Mouse (Mus musculus): Measurements from ENCODE around the gene Ptk7.
"Not testable (repeated sequence)": the region's sequence is repeated elsewhere in the genome, so short reads cannot be mapped to it uniquely, and the experiment has no call there.

Gene Ptk7

GRCm38 (mm10) chr17:46557321-46557720 lies 72.0 kb downstream of the Ptk7 start:
- DNase-seq (ENCODE audit: low read depth, low spot score): not testable (repeated sequence)

GRCm38 (mm10) chr17:46556584-46556945 lies 72.7 kb downstream of the Ptk7 start:
- DNase-seq (ENCODE audit: low read depth, low spot score): no peak

- peak; percentile 99 for DNase-seq (ENCODE audit: low read depth, low spot score)
Observed at GRCm38 (mm10) chr17:46555673-46556583, 73.4 kb downstream of the Ptk7 start, which contains the start of gene Srf. Srf (minus strand) TSS chr17:46556175.

GRCm38 (mm10) chr17:46554977-46555672 lies 74.2 kb downstream of the Ptk7 start:
- DNase-seq (ENCODE audit: low read depth, low spot score): peak; percentile 50

DNA sequence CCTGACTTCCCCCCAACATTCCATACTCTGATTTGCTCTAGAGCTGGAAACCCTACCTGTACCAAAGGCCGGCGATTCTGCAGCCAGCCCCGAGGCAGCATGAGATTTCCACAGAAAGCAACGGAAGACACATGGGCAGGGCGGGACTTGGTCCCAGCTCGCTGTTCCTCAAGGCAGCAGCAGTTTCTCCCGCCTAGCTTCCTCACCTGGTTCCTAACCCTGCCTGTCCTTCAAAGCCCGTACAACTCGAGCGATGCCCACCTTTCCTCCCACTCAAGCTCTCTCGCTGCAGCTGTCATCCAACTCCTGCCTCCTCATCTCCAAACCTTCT lies 74.7 kb downstream of the Ptk7 start:
- DNase-seq (ENCODE audit: low read depth, low spot score): peak; percentile 39

- DNase-seq (ENCODE audit: low read depth, low spot score): no peak
Observed at GRCm38 (mm10) chr17:46553926-46554325, 75.4 kb downstream of the Ptk7 start.

DNA sequence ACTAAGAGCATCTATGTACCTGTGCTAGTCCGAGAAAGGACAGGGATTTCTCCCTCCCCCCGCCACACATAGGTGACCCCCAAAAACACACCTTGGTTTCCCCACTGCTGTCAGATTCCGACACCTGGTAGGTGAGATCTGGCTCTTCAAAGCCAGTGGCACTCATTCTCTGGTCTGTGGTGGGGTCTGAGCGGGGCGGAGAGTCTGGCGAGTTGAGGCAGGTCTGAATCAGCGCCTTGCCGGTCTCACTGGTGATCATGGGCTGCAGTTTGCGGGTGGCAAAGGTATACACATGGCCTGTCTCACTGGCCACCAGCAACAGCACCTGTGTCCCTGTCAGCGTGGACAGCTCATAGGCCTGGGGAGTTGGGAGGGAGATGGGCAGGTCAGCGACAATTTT lies 75.8 kb downstream of the Ptk7 start:
- no peak for DNase-seq (ENCODE audit: low read depth, low spot score)

DNA sequence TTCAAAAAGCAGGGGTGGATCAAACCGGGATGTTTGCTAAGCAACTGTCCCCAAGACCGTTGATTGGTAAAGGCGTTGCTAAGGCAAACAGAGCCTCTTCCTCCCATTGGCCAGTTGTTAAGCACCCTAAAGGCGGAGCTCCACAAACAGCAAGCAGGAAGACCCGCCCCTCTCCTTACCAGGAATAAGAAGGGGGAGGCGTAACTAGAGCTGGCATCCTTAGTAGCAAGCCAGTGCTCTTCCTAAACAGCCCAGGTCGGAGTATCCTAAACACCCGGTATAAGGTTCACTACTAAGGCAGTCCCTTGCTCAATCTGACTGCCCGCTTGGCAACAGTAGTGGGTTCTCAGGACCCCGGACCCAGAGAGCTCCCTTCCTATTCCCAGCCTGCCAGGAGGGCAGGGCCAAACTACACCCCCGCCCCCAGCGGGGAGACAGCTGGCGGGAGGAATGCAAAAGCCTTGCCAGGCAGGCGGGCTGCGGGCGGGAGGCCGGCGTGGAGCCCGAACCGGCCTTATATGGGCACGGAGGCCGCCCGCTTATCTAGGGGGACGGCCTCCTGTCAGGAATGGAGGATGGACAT lies 76.4 kb downstream of the Ptk7 start:
- peak; percentile 97 for DNase-seq (ENCODE audit: low read depth, low spot score)

DNA sequence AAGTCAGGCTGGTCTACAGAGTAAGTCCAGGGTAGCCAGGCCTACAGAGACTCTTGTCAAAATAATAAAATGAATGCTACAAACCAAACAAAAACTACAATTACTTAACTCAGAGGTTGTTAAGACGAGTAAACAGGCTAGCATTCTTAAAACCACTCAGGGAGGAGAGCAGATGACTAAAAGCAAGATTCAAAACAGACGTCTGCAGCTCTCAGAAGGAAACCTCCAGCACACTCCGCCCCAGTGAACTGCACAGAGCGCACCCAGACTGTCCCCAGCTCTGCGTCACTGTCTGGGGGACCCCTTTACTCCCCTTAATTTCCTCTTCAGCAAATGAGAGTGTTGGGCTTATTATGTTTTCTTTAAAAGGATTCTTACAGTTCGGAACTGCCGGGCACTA lies 77.2 kb downstream of the Ptk7 start:
- no peak for DNase-seq (ENCODE audit: low read depth, low spot score)

GRCm38 (mm10) chr17:46551369-46551768 lies 77.9 kb downstream of the Ptk7 start:
- no peak for DNase-seq (ENCODE audit: low read depth, low spot score)

GRCm38 (mm10) chr17:46550904-46551303 lies 78.4 kb downstream of the Ptk7 start:
- DNase-seq (ENCODE audit: low read depth, low spot score): no peak

DNA sequence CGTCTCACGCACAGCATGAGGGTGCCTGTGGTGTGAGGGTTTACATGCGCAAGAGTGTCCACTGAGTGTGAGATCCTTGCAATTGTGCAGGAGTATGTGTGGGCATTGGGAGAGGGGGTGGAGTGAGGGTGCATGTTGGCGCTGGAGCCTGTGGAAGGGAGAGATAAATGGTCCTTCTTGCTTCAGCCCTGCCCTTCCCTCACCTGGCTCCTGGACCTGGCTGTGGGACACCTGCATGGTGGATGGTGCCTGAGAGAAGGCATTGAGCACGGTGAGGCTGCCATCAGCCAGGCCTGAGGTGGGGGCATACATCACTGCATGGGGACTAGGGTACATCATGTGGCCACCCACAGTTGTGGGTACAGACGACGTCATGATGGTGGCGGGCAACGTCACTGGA lies 79.7 kb downstream of the Ptk7 start:
- no peak for DNase-seq (ENCODE audit: low read depth, low spot score)

GRCm38 (mm10) chr17:46549193-46549592 lies 80.1 kb downstream of the Ptk7 start:
- peak; percentile 82 for DNase-seq (ENCODE audit: low read depth, low spot score)

DNA sequence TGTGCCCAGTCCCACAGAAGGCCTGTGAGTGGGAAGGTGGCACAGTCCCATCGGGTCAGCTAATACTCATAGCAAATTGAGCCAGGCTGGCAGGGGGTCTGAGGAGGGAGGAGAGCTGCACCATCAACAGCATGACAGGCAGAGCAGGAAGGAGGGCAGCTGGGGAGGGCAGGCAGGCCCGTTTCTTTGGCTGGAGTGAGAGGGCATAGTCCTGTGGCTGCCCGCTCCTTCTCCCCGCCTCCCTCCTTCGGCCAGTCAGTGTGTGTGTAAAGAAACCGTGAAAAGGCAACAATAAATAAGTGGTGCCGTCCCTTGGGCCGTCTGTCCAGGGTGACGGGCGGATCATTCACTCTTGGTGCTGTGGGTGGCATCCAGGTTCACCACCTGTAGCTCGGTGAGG lies 80.6 kb downstream of the Ptk7 start:
- no peak for DNase-seq (ENCODE audit: low read depth, low spot score)

DNA sequence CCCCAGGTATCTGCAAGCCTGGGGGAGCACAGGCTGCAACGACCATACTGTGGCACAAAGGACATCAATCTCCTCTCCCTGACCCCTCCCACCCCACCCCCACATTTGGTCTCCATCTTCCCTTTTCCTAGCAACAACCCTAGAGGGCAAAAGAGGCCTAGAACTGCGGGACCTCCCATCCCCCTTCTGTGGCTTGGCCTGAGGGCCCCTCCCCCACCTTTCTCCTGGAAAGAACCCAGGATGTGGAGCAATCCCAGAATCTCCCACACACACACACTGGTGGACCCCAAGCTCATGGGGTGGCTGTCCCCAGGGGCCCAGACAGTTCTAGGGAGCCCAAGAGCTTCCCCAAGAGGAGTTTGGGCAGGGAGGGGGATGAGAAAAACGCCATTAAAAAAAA lies 81.4 kb downstream of the Ptk7 start:
- DNase-seq (ENCODE audit: low read depth, low spot score): peak; percentile 42

- DNase-seq (ENCODE audit: low read depth, low spot score): no peak
Observed at GRCm38 (mm10) chr17:46546995-46547394, 82.3 kb downstream of the Ptk7 start.

- DNase-seq (ENCODE audit: low read depth, low spot score): no peak
Observed at GRCm38 (mm10) chr17:46546591-46546990, 82.7 kb downstream of the Ptk7 start.

- DNase-seq (ENCODE audit: low read depth, low spot score): peak; percentile 58
Observed at GRCm38 (mm10) chr17:46545813-46546564, 83.3 kb downstream of the Ptk7 start, which contains the start of gene Cul9. Cul9 (minus strand) TSS chr17:46546388.

DNA sequence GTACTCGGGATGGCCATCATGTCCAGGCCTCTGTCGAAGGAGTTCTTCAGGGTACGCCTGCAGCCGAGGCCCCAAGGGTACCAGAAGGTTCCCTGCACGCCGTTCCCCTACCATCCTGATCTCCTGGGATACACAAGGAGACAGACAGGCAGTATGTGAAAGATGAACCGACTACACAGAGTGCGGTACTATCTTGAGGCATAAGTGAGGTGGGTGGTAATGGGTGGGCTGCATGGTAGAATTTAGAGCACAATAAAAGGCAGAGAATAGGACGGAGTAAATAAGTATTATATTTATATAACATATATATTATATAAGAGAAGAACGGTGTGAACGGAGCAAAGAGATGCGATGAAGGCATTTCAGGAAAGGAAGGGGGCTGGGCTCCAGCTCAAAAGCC lies 85.6 kb downstream of the Ptk7 start:
- DNase-seq (ENCODE audit: low read depth, low spot score): no peak

DNA sequence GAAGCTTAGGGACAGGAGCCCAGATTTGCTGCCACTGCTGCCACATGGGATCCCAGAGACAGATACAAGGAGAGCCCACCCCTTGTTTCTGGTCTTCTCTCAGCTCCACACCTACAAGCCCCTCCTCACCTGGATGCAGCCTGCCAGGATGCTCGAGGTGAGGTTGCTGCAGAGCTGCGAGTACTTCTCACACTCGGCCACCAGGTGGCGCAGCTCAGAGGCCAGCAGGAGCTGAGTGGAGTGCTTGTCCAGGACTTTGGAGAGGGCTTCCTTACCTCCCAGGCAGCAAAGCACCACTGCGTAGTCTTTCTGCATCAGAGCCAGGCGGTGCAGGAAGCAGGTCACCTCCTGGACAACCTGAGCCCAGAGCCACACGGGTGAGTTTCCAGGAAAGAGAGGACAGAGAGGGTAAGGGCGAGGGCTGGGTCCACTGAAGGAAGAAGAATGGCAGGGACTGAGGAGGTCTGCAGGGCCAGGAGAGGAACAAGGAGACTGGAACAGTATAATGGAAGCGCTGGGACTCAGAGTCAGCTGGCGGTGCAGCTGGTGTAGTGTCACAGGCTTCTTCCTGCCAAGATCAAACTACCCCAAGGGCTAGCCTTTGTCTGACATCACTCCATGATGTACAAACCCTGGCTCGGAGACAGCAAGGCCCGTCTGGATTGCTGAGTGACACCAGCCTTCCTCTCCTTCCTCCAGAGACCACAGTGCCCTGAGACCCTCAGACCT lies 103.6 kb downstream of the Ptk7 start:
- peak; percentile 91 for DNase-seq (ENCODE audit: low read depth, low spot score)

DNA sequence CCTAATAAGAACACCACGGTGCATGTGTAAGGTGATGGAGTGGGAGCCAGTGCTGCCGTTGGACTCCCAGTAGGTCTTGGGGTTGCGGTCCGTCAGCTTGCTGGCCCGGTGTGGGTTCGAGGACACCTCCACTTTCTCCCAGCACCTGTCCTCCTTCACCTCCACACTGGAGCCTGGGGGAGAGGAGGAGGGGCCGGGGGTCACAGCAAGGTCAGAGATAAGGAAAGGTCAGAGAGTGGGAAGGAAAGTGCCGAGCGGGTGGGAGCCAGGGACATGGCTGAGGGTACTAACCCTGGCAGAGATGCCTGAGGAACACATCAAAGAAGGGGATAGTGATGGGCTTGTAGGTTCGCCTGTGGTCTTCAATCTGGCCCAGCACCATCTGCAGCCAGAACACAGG lies 104.2 kb downstream of the Ptk7 start:
- no peak for DNase-seq (ENCODE audit: low read depth, low spot score)
